Comparison of ENCODE assay signal across 8 mouse cellular contexts in genomic region chr3:31145641-31146290, GRCm38 (mm10). TPM values are rescaled to one million over a fixed set of nuclear protein-coding genes. Genes with fewer than 3 reads are reported as not detected.
DNase-seq lines count a peak whose midpoint lies in the region; ATAC-seq and TF ChIP-seq lines count a peak whose summit lies in the region.

No protein-coding gene starts in this region.

- no peak overlapping the region for H3K27ac ChIP-seq in forebrain, embryonic 11.5 days (ENCODE audit: low read depth, low read length)
- no peak overlapping the region for H3K27ac ChIP-seq in heart, embryonic 16.5 days (ENCODE audit: low read length)
- no peak overlapping the region for H3K27ac ChIP-seq in liver, embryonic 14.5 days

- no peak overlapping the region for H3K9ac ChIP-seq in forebrain, embryonic 11.5 days (ENCODE audit: low read length)
- no peak overlapping the region for H3K9ac ChIP-seq in heart, embryonic 16.5 days (ENCODE audit: low read length)
- no peak overlapping the region for H3K9ac ChIP-seq in liver, embryonic 14.5 days (replicated peaks)

- peak; percentile 90 for DNase-seq in ES-CJ7 (ENCODE audit: low read depth, low spot score)
- DNase-seq in brain, embryonic 18.5 days (ENCODE audit: low read depth, low spot score) = peak; percentile 71
- peak; percentile 82 for DNase-seq in forebrain, embryonic 11.5 days (ENCODE audit: low spot score)
- peak; percentile 85 for DNase-seq in kidney, postnatal 14 days
- peak; percentile 39 to 56 (median 40) for DNase-seq in liver, embryonic 14.5 days (ENCODE audit: low read depth in 3 of 3, low spot score in 3 of 3)
- DNase-seq in neural tube, embryonic 10.5 days (ENCODE audit: extremely low spot score, low spot score) = peak; percentile 71
- peak; percentile 55 for DNase-seq in thymus, postnatal 14 days

- ATAC-seq in forebrain, embryonic 11.5 days (replicated peaks; ENCODE audit: low FRiP score) = peak; percentile 77
- ATAC-seq in heart, embryonic 16.5 days (replicated peaks; ENCODE audit: extremely low read depth, insufficient read depth, low FRiP score) = peak; percentile 75; the same call in 1 of the 2 replicates
- peak; percentile 75; the same call in 1 of the 2 replicates for ATAC-seq in liver, embryonic 14.5 days (ENCODE audit: insufficient read depth)

- no peaks in the 10 kb centered on the region for H3K36me3 ChIP-seq in forebrain, embryonic 11.5 days (ENCODE audit: control insufficient read depth, insufficient read depth, low read length)
- no peaks in the 10 kb centered on the region for H3K36me3 ChIP-seq in heart, embryonic 16.5 days (ENCODE audit: control insufficient read depth, insufficient read depth)
- H3K36me3 ChIP-seq in liver, embryonic 14.5 days (replicated peaks; ENCODE audit: control insufficient read depth, insufficient read depth, low read depth) = no peaks in the 10 kb centered on the region

- peak; percentile 87 for TF ChIP-seq CTCF in liver, embryonic 14.5 days (IDR thresholded peaks at IDR 0.05; ENCODE audit: low read depth)

- H3K4me3 ChIP-seq in forebrain, embryonic 11.5 days (ENCODE audit: low read depth, low read length) = no peak overlapping the region
- no peak overlapping the region for H3K4me3 ChIP-seq in heart, embryonic 16.5 days (ENCODE audit: low read length)
- 0 out of 4 replicates have a peak overlapping the region, but pooled peaks of 1 of the 2 experiments have one; percentile 13 for H3K4me3 ChIP-seq in liver, embryonic 14.5 days (ENCODE audit: insufficient read depth in 1 of 2, low read depth in 2 of 2, low read length in 2 of 2)

- peak overlapping the region; percentile 5; the same call in 1 of the 2 replicates for H3K4me2 ChIP-seq in forebrain, embryonic 11.5 days (ENCODE audit: low read depth, low read length, severe bottlenecking)
- peak overlapping the region; percentile 51 for H3K4me2 ChIP-seq in heart, embryonic 16.5 days (ENCODE audit: low read depth, low read length)
- peak overlapping the region; percentile 41 for H3K4me2 ChIP-seq in liver, embryonic 14.5 days (ENCODE audit: low read depth)

- peaks cover 2% of the 10 kb centered on the region; the same call in 1 of the 2 replicates for H3K4me1 ChIP-seq in forebrain, embryonic 11.5 days (replicated peaks; ENCODE audit: control insufficient read depth, insufficient read depth, low read length)
- H3K4me1 ChIP-seq in heart, embryonic 16.5 days (ENCODE audit: control insufficient read depth, insufficient read depth, low read length) = peaks cover 6% of the 10 kb centered on the region; the same call in 1 of the 2 replicates
- H3K4me1 ChIP-seq in liver, embryonic 14.5 days (replicated peaks; ENCODE audit: control insufficient read depth in 2 of 2, insufficient read depth in 2 of 2, low read length in 1 of 2) = peaks cover 0 to 2% of the 10 kb centered on the region in 2 experiments; a peak in 2 of 4 replicates

- peaks cover 8% of the 10 kb centered on the region for H3K27me3 ChIP-seq in forebrain, embryonic 11.5 days (ENCODE audit: control insufficient read depth, insufficient read depth, low read length)
- peaks cover 19% of the 10 kb centered on the region for H3K27me3 ChIP-seq in heart, embryonic 16.5 days (ENCODE audit: control insufficient read depth, insufficient read depth, low read length)
- H3K27me3 ChIP-seq in liver, embryonic 14.5 days (ENCODE audit: control insufficient read depth, insufficient read depth, low read length) = peaks cover 4% of the 10 kb centered on the region

- H3K9me3 ChIP-seq in forebrain, embryonic 11.5 days (ENCODE audit: control insufficient read depth, low read length) = no peaks in the 10 kb centered on the region
- H3K9me3 ChIP-seq in heart, embryonic 16.5 days (replicated peaks; ENCODE audit: control insufficient read depth, low read length) = no peaks in the 10 kb centered on the region
- no peaks in the 10 kb centered on the region for H3K9me3 ChIP-seq in liver, embryonic 14.5 days (ENCODE audit: control insufficient read depth, low read length)

- no peak for TF ChIP-seq EP300 in liver, embryonic 14.5 days (IDR thresholded peaks at IDR 0.05; ENCODE audit: low read depth)

- 14% methylated on average over 14 of the region's 14 CpGs for WGBS in forebrain, embryonic 11.5 days
- WGBS in heart, embryonic 16.5 days = 11% methylated on average over 14 of the region's 14 CpGs
- WGBS in liver, embryonic 14.5 days (ENCODE audit: insufficient replicate concordance) = 8% methylated on average over 14 of the region's 14 CpGs

RNA-seq across cellular contexts. Expression of gene Cldn11, which starts 4.0 kb away (rescaled TPM):
- polyA plus RNA-seq in forebrain, embryonic 11.5 days (2014; fragmentation: Nextera tagmentation; extraction: Ambion mirVana) = 15.5 and 17.0 TPM in 2 replicates
- polyA plus RNA-seq in heart, embryonic 16.5 days (2015; fragmentation: Nextera tagmentation; extraction: Ambion mirVana) = 5.9 and 7.2 TPM in 2 replicates
- polyA plus RNA-seq in liver, embryonic 14.5 days (2012; rRNA removed) = 0.06 and 0.09 TPM in 2 replicates
- polyA plus RNA-seq in liver, embryonic 14.5 days (2014; fragmentation: Nextera tagmentation; extraction: Ambion mirVana) = not detected in 2 replicates

RNA-seq across cellular contexts. Expression of gene Skil, which starts 50.9 kb away (rescaled TPM):
- polyA plus RNA-seq in forebrain, embryonic 11.5 days (2014; fragmentation: Nextera tagmentation; extraction: Ambion mirVana) = 31.6 and 33.5 TPM in 2 replicates
- 10.0 and 10.3 TPM in 2 replicates for polyA plus RNA-seq in heart, embryonic 16.5 days (2015; fragmentation: Nextera tagmentation; extraction: Ambion mirVana)
- 1.6 and 2.7 TPM in 2 replicates for polyA plus RNA-seq in liver, embryonic 14.5 days (2012; rRNA removed)
- polyA plus RNA-seq in liver, embryonic 14.5 days (2014; fragmentation: Nextera tagmentation; extraction: Ambion mirVana) = 4.2 and 4.3 TPM in 2 replicates

Comparison
In these comparisons a context has a peak if more than half of its experiments do, and no peak if none do; other contexts are left out.
1. DNase-seq: peak in every context shown above with its lines; median percentile 90 in ES-CJ7; 85 in kidney, postnatal 14 days; 82 in forebrain, embryonic 11.5 days; 71 in brain, embryonic 18.5 days; 71 in neural tube, embryonic 10.5 days; 55 in thymus, postnatal 14 days; 40 in liver, embryonic 14.5 days.